Mouse (Mus musculus) embryo, embryonic 10.5 days (tissue): ENCODE measurements around the gene Zscan20.
"Not testable (repeated sequence)": the region's sequence is repeated elsewhere in the genome, so short reads cannot be mapped to it uniquely, and the experiment has no call there.

Experiments
- DNase-seq: peaks from one replicate; pipeline ENCODE4 v3.0.0-alpha.2; 2015; ENCODE audit warnings: low spot score

Gene Zscan20

DNA sequence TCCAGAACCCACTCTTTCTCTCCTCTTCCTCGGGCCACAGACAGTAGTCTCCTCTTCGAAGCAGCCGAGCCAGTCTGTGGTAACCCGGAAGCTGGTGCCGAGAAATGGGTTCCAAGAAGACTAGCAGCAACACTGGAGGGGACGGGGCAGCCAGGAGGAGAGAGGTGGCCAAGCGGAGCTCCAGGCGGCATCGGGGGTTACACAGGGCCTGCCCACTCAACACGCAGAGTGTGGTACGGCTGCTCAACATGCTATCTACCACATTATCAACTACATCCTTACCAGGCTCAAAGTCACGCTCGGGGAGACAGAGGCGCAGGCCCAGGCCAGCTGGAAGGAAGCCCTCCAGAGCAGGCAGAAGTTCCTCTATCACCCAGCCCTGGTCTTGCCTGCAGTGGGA, 5.9 kb upstream of the Zscan20 start:
- DNase-seq: no peak

DNA sequence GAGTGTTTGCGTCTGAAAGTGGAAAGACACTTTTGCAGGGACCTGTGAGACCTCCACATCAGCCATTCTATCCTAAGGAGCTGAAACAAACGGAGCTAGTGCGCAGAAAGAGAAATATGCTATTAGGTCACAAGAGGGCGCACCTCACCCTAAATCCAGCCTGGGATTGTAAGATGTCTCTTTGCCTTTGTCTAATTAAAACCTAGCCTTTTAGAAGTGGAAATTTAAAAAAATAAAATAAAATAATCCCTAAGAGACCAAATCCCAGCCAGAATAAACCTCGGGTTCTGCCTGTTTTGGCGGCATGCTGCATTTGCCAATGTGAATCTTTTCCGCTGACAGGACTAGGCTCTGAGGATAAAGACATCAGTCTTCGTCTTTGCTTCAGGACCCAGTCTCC, 3.4 kb upstream of the Zscan20 start:
- DNase-seq: peak; percentile 92

DNA sequence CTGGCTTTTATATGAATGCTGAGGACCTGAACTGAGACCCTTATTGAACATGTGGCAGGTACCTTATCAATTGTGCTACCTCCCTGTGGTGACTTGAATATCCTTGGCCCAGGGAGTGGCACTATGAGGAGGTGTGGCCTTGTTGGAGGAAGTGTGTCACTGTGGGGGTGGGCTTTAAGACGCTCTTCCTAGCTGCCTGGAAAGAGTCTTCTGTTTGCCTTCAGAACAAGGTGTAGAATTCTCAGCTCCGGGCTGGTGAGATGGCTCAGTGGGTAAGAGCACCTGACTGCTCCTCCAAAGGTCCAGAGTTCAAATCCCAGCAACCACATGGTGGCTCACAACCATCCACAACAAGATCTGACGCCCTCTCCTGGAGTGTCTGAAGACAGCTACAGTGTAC, 1.8 kb upstream of the Zscan20 start:
- not testable (repeated sequence) for DNase-seq

DNA sequence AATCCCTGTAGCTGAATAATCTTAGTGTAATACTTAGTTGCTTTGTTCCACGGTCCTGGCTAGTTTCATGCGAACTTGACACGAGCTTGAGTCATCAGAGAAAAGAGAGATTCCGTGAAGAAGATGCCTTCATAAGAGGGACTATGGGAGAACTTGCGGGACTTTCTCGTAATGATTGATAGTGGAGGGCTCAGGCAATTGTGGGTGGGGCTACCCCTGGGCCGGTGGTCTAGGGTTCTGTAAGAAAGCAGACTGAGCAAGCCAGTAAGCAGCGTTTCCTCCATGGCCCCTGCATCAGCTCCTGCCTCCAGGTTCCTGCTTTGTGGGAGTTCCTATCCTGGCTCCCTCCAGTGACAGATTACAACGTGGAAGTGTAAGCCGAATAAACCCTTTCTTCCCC, 808 bp upstream of the Zscan20 start:
- DNase-seq: peak; percentile 18

DNA sequence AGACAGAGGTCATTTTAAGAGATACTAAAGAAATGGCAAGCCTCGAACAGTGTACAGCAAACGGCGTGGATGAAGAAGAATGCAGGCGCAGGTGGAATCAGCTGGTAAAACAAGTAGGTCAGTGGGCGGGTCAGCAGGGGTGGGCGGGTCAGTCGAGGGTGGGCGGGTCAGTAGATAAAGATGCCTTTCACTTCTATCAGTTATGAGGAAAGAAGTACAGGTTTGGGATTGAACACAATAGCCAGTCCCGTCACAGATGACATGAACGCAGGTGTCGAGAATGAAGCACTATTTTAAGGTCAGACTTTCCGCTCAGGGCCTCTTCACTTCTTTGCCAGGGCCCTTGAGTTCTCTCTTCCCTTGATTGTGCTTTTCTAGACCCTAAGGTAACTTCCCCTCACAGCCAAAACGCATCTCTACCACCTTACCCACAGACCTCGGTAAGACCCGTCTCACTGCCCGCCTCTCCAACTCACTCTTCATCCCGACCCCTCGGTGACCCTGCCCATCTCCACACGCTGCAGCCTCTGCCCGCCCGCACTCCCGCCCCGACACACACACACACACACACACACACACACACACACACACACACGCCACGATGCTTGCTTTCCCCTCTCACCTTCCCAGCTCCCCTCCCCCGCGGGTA, 498 bp downstream of the Zscan20 start:
- DNase-seq: peak; percentile 19

DNA sequence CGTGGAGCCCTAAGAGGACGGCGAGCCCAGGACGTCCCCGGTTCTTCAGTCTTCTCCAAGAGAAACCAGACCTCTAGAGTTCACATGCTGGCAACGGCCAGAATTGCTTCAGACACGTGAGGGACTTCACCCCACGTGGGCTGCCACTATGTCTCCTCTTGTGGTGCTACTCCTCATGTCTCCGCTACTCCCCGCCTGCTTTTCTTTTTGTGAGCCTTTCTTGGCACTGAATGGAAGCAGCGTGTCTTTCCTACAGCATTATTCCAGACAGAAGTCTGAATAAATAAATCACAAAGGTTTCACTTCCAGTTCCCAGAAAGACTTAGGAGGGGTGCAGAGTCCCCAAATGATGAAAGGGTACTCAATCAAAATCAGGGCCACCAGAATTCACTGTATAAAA, 2.2 kb downstream of the Zscan20 start:
- DNase-seq: no peak

DNA sequence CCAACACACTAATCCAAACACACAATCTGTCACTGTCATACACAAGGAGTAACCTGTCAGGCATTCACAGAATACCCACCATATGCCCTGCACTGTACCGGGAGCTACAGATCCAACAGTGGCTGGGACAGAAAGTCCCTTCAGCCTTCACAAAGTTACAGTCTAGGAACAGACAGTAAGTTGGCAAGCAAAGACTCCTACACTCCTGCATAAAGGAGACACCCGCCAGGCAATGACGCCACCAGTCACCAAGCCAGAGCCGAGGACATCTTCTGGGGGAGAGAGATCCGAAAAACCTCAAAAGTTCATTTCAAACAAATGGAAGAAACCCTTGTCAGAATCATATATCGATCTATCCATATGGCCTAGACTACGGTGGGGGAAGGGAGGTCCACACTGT, 3.3 kb downstream of the Zscan20 start:
- DNase-seq: no peak

DNA sequence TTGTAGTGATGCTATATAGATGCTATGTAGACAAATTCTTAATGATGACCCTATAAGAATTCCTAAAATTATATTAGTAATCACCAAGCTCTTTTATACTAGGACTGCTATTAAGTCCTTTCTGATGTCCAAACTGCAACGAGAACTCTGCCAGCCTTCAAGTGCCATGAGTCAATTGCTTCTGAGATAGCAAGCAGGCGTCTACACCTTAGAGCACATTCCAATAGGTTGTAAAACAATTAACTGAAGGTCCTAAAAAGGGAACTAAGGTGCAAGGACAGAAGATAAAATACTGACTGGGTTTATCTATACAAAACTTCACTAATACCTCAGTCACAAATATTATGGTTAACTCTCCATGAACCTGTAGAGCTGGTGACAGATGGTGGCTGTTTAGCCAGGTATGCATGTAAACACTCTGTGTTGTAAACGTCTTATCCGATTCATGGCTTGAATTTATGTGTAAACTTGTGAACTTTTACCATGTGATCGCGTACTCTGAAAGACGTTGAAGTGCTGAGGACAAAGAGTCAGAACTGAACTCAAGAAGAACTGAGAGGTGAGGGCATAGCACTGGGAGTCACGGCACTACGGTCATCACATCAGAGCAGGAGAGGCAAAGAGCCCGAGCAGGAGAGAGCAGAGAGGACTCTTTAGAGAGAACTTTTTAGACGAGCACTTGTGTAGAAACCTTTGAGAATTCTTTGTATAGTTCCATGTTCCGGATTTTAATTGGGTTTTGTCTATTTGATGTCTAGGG, 11.9 kb downstream of the Zscan20 start:
- no peak for DNase-seq

DNA sequence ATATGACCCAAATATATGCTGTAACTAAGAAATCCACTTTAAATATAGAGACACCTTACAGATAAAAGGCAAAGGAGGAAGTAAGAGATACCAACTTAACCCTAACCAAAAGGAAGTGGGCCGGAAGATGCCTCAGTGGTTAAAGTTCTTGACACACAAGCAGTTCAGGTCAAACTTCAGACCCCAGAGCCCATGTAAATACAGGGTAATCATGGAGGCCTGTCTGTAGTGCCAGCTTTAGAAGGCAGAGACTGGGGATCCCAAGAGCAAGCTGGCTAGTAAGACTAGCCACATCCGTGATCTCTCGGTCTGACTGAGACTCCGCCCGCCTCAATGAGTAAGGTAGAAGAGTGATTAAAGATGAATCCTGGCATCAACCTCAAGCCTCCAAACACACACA, 15.8 kb downstream of the Zscan20 start:
- DNase-seq: no peak

DNA sequence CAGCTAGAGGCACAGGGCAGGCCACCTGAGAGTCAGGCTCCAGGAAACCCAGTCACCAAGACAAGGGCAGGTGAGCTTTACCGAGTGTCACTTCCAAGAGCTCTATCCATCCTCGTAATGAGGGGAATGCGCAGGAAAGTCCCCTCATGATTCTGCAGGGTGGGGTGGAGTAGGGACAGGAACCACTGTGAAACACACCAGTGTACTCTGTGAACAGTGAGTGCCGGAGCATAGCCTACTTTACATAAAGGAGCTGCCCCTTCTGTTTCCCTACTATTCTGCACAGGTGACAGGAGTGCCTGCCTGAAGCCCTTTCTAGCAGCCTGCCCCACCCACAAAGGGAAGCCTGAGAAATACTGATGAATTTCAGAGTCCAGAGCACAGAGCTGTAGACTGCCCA, 16.6 kb downstream of the Zscan20 start:
- DNase-seq: no peak

DNA sequence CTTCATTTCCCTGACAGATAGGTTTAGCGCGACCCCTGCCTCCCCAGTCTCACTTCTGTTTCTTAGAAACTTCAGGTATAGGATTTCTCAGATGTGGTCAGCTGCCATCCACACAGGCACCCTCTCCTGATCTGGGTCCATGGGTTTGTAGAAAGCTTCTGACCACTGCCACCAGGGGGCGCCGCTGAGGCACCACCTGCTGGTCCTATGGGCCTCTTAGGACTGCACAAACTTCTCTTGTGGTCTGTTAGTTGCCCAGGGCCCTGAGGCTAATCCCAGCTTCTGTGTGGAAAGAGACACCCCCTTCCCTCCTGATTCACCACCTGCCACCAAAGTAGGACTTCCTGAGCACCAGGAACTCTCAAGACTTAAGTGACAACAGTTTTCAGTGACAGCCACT, 30.7 kb downstream of the Zscan20 start:
- no peak for DNase-seq

DNA sequence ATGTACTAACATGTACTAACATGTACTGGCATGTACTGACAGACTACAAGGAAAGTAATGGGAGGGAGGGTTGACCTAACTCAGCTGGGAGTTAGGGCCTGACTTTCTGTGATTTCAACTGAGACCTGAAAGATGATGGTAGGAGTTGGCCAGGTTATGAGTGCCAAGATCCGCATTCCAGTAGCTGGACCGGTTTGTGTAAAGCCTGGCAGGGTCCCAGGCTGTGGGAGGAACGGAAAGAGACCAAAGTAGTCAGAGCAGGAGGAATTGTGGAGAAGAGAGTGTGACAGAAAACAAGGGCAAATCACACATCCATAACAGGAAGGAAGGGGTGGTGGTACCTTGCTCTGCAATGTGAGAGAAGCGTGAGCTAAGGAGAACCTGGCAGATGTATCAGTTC, 34.1 kb downstream of the Zscan20 start:
- no peak for DNase-seq

DNA sequence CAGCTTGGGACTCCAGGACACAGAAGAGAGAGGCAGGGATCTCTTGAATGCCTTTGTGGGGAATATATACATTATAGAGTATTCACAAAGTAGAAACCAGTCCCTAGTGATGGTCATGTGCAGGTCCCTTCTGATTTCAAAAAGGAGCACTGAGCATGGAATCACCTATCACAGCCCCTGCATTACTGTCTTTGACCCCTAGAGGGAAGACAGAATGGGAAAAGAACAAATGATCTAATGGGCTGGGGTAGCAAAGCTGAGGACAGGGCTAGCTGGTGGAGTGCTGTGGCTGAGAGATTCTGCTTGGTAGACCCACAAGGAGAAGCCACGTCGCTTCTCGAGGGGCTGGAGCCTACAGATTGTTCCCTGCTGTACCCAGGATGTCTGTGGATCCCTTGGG, 49.6 kb downstream of the Zscan20 start:
- no peak for DNase-seq

DNA sequence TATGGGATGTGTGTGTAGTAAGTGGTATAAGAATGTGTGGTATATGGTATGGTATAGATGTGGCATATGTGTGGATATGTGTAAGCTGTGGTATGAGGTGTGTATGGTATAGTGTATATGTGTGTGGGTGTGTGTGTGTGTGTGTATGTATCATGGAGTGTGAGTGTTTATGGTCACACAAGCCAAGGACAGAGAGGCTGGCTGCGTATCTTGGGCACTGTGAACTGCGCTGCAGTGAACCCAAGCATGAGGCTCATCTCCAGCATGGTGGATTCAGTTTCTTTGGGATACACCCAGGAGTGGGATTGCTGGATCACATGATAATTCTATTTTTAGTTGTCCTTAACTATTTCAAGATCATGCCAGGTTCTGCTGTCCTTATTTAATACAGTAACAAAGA, 55.7 kb downstream of the Zscan20 start:
- no peak for DNase-seq

DNA sequence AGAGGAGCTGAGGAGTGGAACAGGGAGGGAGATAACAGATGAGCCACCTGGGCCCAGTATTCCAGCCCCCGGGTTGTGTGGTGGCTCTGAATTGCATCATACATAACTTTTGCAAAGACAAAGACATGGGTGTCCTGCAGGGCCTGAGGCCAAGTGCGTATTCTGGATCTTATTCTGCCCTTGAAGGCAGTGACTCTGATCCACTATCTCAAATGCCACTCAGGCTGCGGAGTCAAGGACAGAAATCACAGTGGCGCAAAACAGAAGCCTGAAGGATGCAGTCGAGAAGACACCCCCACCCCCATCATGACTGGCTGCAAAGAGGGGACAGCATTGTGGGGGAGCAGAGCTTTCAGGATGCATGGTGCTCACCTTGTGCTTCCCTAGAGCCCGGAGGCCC, 59.1 kb downstream of the Zscan20 start:
- DNase-seq: no peak

DNA sequence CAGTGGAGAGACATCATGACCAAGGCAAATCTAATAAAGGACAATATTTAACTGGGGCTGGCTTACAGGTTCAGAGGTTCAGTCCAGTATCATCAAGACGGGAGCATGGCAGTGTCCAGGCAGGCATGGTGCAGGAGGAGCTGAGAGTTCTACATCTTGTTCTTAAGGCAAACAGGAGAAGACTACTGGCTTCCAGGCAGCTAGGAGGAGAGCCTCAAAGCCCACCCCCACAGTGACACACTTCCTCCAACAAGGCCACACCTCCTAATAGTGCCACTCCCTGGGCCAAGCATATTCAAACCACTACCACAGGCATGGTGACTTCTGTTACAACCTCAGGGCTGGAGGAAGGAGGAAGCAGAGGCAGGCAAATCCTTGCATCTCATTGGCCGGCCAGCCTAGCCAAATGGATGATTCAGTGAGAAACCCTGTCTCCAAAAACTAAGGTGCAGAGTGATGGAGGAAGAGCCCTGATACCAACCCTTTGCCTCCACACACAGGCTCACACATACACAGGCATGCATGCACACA, 65.9 kb downstream of the Zscan20 start:
- DNase-seq: not testable (repeated sequence)

DNA sequence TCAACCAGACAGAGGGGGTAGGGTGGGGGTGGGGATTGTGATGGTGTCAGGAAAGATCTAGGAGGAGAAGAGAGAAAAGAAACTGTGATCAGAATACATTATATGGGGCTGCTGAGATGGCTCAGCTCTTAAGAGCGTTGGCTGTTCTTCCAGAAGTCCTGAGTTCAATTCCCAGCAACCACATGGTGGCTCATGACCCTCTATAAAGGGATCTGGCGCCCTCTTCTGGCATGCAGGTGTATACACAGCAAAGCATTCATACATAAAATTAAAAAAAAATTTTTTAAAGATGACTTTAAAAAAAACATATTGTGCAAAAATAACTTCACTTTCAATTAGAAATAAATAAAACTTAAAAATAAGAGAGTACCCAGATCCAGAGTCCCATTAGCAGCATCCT, 66.5 kb downstream of the Zscan20 start:
- DNase-seq: peak; percentile 30
